Mouse (Mus musculus) frontal cortex, postnatal 36 days (tissue): ENCODE results near the gene Ptafr.
A peak's percentile ranks its signal among the peaks of the same experiment; 100 is the strongest.

Experiments used
- DNase-seq, 2 experiments: peaks; one replicate each; pipeline ENCODE4 v3.0.0; 2022; ENCODE audit warnings: low spot score in 2 of 2

The Ptafr gene

GRCm38 (mm10) chr4:132611320-132611719 lies 47.5 kb downstream of the Ptafr start:
- DNase-seq = no peak

DNA sequence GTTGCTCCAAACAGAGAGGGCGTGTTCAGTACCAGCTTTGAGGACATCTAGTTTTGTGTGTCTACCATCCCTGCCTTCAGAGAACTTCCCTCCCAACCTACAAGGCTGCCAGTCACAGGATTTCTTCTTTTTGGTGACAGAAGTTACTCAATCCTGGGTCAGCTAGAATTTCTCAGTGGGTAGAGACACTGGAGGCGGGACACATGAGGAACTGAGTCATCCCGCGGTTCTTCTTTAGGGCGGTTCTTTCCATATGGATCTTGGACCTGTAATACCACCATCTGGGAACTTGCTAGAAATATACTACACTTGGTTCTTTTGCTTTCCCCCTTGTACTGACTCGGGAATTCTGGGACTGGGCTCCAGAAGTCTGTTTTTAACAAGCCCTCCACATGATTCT lies 54.0 kb downstream of the Ptafr start:
- DNase-seq = peak; percentile 56 to 68

- no peak for DNase-seq
Measured at GRCm38 (mm10) chr4:132618850-132619375, 55.0 kb downstream of the Ptafr start.

- DNase-seq = no peak
Measured at GRCm38 (mm10) chr4:132620134-132620533, 56.3 kb downstream of the Ptafr start.

- DNase-seq = no peak
Measured at GRCm38 (mm10) chr4:132621287-132622068, 57.6 kb downstream of the Ptafr start.

DNA sequence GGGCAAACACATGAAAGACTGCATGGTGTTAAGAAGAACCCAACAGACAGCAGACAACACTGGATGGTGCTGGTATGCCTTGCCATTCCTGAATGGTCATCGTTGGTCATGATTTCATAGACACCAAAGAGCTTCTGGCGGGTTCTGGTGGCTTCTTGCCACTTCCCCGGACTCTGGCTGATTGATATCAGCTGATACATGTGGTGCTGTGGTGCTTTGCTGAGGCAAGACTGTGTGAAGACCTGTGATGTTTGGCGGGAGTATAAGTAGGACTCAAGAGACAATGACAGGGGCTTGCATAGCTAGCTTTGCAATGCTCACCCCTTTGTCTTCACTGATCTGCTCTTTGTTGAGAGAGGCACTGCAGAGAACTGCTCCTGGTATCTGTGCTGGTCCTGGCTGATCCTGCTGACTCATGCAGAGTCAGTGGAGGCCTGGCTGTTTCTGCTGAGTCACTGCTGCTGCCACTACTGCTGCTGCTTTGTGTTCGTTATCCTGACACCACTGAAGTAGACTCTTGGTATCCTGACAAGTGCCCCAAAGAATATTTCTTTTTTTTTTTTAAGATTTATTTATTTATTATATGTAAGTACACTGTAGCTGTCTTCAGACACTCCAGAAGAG lies 60.3 kb downstream of the Ptafr start:
- DNase-seq = no peak

DNA sequence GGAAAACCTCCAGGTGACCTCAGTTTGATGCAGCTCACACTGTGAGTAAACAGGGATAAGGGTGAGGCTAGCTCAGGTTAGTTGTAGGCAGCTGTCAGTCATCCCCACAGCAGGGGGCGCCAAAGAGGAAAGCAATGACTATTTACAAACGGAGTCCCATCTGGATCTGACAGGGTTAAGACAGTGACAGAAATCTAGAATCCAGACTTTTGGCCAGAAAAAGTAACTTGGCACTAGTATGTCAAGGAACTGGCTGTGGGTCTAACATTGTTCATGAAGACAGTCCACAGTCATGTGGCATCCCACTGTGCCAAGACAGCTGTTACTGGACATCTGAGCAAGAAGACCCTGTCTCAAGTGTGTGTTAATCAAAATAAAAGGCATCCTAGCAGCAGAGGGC lies 65.0 kb downstream of the Ptafr start:
- DNase-seq = no peak
